Mouse (Mus musculus): ENCODE results near the gene Olfr424. TPM values are rescaled to one million over a fixed set of nuclear protein-coding genes. Genes with fewer than 3 reads are reported as not detected.

The Olfr424 gene
- not detected for total RNA-seq (2021)
- long read RNA-seq, experiment 1: 0 reads
- long read RNA-seq, experiment 2: 0 reads

DNA sequence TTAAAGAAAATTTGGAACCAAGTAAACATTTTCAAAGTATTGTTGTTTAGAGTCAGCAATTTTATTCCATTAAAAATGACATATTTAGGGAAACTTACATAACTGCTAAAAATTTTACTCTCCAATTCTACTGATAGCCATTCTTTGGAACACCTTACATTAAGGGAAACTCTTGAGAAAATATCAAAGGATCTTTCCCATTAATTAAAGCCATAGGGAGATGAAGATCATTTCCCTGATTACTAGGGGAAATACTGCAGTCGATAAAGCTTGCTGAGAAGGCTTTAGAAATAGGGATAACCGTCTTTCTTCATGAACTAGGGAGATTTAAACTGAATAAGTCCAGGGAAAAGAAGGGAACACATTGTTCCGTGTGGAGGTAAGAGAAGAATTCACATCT is at the start of gene Olfr424:
TSS of gene Olfr424 (plus strand) at position 301 of the 400 bp plus-strand sequence.
- DNase-seq (ENCODE audit: low spot score in 2 of 2): no peak

DNA sequence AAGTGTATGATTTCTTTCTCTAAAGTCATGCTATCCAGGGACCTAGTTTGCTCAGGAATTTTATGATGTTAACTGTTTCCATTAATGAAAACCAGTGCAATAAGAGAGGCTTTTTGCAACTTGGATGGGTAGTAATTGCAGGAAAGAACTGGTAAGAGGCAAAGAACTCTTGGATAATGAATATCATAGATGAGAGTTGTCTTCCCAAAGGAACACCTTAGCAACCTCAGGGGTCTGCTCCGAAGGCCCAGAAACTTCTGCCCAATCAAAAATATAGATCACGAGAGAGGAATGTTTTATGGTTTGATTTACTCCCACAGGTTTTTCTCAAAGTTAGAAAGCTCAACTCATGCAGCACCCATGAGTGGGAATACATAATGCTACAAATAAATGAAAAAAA is 47.3 kb upstream of the Olfr424 start, which contains the start of gene Olfr429:
TSS of gene Olfr429 (plus strand) at position 301 of the 400 bp plus-strand sequence.
- DNase-seq (ENCODE audit: low spot score in 2 of 2): no peak

DNA sequence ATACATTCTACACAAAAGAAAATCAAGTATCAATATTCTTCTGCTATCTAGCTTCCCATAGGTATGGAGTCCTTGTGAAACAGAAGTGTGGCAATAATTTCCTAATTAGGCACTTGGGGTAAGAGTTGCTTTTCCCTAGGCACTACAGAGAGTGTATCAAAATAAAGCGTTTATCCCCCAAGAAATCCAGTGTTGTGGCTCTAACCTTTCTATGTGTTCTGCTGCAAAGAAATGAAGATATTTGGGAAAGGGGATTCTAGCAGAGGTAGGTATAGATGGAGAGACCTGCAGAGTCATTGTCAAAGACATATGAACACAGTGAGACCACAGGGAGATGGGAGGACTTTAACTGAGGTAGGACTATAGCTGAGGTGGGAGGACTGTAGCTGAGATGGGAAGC is 34.7 kb upstream of the Olfr424 start, which contains the start of gene Olfr427:
TSS of gene Olfr427 (plus strand) at position 301 of the 400 bp plus-strand sequence.
- no peak for DNase-seq (ENCODE audit: low spot score in 2 of 2)

DNA sequence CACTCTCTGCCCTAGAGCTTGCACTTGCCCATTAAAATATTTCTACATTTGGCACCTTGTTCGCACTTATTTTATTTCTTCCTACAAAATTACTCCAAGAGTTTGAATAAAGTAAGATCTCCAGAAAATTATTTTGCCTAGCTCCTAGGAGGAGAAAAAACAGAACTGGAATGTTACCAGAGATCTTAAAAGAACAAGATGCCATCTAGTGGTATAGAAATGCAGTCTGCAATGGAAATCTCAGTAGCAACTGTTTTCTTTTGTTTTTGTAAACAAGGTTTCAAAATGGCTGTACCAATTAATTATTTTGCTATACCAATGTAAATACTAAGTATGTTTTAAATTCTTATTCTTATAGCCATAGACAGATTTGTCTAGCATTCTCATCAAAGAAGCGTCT is 27.6 kb upstream of the Olfr424 start:
- no peak for DNase-seq (ENCODE audit: low spot score in 2 of 2)

DNA sequence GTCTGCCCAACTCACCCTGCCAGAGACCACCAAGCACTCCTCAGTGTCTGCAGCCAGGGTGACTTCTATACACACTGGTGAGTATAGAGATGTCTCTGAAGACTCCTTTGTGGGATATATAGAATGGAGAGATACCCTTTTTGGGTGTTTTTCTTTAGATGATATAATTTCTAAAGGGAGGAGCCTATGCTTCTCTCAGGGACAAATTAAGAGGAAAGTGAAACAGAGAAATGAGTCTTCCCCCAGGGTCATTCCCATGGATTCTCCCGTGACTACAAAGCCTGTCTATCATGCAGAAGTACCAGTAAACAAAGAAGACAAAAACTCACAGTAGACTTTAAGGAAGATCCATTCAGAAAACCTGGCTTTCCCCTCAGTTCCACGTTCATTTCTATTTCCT is 10.3 kb upstream of the Olfr424 start, which contains the start of gene Olfr231:
TSS of gene Olfr231 (minus strand) at position 101 of the 400 bp plus-strand sequence.
- no peak for DNase-seq (ENCODE audit: low spot score in 2 of 2)

DNA sequence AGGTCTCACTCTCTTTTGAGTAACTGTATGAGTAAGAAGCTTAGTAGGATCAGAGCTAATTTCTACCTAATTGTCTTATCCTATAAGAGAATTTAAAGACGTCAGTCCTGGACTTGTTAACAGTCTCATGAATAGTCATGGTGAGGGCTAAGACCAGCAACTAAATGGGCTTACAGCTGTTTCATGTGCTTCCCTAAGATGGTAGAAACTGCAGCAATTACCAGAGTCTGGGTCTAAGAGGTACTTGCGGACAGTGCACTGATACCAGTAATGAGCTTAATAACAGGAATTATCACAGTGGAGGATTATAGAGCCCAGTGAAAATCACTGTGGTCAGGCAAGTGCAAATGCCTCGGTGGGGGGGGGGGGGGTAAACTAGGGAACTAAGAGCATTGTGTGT is 682 bp downstream of the Olfr424 start:
- no peak for DNase-seq (ENCODE audit: low spot score in 2 of 2)

DNA sequence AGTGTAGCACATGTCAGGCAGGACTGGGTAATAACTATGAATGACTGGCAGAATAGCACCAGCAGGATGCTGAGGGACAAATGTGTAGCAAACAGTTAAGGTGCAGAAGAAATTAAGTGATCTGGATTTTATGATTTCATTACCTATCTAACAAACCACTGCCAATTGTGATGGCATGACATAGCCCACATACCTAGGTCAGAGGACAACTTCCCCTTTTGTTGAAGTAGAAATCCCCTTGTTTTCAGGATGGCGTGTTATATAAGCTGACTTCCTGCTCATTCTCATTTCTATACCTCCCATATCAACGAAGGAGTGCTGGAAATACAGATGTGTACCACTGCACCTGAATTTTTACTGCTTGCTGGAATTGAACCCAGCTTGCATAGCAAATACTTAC is 10.1 kb downstream of the Olfr424 start:
- no peak for DNase-seq (ENCODE audit: low spot score in 2 of 2)

DNA sequence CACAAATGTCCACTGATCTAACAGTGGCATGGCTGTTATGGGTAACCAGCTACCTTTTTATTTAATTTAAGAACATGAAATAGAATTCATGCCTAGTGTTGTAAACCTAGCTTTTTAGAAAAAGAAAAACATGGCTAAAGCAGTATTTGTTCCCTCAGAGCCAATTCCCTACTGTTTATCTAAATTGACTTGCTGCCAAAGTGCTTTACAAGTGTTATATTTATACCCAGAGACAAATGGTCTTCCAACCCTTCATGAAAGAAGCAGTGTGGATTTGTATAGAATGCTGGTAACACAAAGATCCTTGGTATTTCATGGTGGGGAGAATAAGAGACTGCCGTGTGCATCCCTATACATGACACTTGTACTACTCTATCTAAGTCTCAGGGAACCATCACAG is 15.4 kb downstream of the Olfr424 start:
- no peak for DNase-seq (ENCODE audit: low spot score in 2 of 2)

DNA sequence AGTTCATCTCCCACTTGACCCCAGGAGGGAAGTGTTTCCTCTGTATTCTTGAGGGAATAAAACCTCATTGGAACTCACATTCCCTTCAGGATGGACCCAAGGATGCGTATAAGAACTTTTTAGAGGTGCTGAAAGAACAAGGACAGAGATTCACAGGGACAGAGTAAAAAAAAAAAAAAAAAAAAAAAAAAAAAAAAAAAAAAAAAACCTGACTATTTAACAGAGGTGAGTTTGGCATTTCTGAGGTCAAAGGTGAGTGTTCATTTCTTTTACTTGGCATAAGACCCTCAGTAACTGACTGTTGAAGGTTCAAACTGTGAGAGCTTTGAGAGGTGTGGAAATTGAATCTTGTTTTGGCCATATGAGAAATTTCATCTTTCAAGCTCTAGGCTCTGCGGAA is 18.0 kb downstream of the Olfr424 start:
- no peak for DNase-seq (ENCODE audit: low spot score in 2 of 2)

DNA sequence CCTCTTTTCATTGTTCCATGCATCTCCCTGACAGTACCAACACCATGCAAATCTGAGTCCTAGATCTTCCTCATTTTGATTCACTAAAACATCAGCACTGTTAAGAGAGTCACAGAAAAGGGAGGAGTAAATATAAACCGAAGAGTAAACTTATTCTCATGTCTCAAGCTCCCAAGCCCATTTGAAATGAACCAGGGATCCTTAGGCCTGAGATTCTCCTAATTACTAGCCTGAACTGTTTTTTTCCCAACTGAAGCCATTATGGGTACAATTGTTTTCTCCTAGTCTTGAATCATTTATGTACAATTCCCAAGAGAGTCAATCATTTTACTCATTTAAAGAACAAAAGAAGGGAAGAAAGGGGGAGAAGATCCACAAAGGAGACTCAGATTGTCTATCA is 24.0 kb downstream of the Olfr424 start, which contains the start of gene Olfr420:
TSS of gene Olfr420 (plus strand) at position 301 of the 400 bp plus-strand sequence.
- no peak for DNase-seq (ENCODE audit: low spot score in 2 of 2)

DNA sequence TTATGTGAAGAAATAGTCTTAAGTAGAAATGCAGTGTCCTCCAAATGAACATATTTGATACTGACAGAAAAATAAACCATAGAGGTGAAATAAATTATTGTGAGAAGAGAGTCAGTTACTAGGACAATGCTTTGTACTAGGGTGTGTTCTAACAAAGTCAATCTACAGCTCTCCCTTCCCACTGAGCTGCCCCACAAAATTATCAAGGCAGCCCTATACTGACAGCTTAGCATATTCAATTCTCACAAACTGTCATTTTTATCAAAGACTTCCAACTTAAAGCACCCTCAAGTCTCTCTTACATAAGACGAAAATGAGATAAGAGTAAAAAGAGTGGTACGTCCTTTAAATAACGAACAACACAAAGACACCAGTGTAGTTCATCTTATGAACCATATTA is 26.3 kb downstream of the Olfr424 start:
- DNase-seq (ENCODE audit: low spot score in 2 of 2): no peak

DNA sequence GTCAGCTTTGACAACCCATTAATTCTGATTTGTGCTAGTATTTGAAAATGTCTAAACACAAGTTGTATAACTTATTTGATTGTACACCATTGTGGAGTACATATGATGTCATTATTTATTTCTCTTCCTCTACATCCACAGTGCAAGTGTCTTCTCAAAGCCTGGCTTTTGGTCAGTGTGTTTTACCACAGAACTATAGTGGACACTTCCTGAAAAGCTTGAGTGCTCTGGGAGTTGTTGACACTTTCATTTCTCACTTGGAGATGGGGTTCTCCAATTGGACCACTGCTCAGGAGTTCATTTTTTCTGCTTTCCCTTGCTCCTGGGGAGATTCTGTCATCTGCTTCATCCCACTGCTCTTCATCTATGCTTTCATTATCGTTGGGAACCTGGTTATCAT is 27.2 kb downstream of the Olfr424 start:
- DNase-seq (ENCODE audit: low spot score in 2 of 2): no peak

DNA sequence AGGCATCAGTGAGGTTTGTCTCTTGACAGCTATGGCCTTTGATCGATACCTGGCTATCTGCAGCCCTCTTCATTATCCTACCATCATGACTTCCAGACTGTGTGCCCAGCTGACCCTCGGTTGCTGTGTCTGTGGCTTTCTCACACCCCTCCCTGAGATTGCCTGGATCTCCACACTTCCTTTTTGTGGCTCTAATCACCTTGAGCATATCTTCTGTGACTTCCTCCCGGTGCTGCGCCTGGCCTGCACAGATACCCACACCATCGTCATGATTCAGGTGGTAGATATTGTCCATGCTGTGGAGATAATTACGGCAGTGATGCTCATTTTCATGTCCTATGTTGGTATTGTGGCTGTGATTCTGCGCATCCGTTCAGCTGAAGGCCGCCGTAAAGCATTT is 27.8 kb downstream of the Olfr424 start:
- DNase-seq (ENCODE audit: low spot score in 2 of 2): no peak

DNA sequence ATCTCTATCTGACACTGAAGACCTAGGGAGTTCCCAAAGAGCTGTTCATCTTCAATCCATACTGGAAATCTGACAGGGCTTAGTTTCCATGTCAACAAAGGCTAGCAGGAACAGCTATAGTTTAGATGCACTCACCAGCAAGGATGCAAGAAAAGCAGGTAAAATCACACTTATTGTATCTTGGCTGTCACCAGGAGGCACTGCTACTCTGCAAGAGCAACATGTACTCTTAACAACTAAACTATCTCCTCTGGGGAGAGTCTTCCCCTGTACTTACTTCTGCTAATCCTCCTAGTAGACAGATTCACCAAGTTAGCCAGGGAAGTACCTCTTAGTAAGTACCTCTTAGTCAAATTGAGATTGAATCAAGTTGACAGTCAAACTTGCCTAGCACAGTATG is 37.7 kb downstream of the Olfr424 start:
- DNase-seq (ENCODE audit: low spot score in 2 of 2): no peak

DNA sequence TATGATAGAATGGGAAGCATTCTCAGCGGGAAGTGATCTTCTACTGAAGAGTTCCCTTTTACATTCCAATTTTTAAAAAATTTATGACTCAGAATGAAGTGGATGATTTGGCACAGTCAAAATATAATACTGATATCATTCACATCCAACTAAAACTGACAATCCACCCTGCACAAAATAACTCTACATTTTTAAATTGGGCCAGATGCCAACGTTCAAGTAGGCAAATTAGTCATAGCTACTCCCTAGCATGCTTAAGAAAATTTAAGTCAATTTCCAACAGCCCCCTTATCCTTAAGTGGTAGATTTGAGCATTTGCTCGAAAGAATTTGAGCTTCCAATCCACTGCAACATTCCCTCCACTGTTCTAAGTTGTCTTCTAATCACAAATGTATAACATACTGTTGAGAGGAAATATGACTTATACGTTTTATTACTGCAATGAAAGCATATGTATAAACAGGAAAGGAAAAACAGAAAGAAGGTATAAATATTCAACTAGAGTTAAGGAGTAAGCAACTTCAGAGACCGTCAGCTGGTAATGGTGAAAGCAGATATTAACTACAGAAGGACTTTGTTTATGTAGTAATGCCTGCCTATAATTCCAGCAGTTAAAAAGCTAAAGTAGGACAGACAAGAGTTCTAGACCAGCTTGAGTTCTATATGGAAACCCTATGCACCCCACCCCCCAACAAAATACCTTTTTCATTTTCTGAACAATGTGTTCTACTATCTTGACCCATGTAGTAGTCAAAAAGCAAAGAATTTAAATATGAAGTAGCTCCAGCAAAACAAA is 39.6 kb downstream of the Olfr424 start:
- DNase-seq (ENCODE audit: low spot score in 2 of 2): no peak

DNA sequence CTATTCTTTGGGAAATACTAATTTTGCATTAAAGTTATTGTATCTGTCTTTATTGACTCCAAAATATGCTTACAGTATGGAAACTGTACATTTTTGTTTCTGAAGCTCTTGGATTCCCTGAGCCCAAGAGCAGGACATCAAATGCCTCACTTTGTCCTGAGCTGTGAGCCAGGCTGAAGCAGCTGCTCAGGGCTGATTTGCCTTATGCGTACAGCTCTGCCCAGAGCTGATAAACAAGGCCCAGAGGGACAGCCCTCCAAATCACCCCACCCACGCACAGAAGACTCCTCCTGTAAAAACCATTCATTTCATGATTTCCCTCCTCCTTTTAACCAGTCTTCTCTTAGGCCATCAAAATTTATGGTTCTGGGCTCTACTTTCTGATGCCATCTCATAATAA is 40.2 kb downstream of the Olfr424 start:
- DNase-seq (ENCODE audit: low spot score in 2 of 2): no peak

DNA sequence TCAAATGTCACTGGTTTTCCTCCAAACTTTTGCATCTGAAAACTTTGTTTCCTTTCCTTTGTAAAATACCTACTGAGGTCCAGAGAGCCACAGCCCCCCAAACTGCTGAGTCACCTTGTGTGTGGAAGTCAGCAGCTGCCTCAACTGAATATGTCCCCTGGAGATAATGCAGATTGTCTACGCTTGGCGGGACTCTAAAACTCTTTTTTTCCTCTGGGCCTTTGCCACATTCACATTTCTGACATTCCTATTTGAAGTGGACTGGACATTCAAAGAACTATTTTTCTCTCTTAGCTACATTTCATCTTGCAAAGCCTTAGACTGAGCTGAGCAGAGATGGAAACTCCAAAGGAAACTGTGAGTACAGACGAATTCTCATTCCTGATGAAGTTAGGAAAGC is 41.3 kb downstream of the Olfr424 start, which contains the start of gene Spta1:
TSS of gene Spta1 (plus strand) at position 172 of the 400 bp plus-strand sequence.
- DNase-seq (ENCODE audit: low spot score in 2 of 2): no peak

Other genes starting within 250 kb of the Olfr424 start
- gene Ifi211, start 218.5 kb upstream of the Olfr424 start, total RNA-seq (2021): not detected
- 1 to 10 TPM in 1 of 2 experiments, under 1 TPM in 1; 0.86 to 1.6 TPM for gene Mndal, start 189.0 kb upstream of the Olfr424 start, total RNA-seq (2021)
- gene Ifi203, start 188.8 kb upstream of the Olfr424 start, total RNA-seq (2021): under 1 TPM; 0.53 to 0.59 TPM
- gene Ifi202b, start 148.8 kb upstream of the Olfr424 start, total RNA-seq (2021): not detected
- not detected for gene Ifi205, start 99.7 kb upstream of the Olfr424 start, total RNA-seq (2021)
- not detected for gene Olfr433, start 90.8 kb upstream of the Olfr424 start, total RNA-seq (2021)
- not detected for gene Olfr432, start 82.3 kb upstream of the Olfr424 start, total RNA-seq (2021)
- not detected for gene Olfr430, start 64.9 kb upstream of the Olfr424 start, total RNA-seq (2021)
- not detected for gene Olfr429, start 47.2 kb upstream of the Olfr424 start, total RNA-seq (2021)
- not detected for gene Olfr427, start 34.6 kb upstream of the Olfr424 start, total RNA-seq (2021)
- not detected for gene Olfr231, start 10.4 kb upstream of the Olfr424 start, total RNA-seq (2021)
- not detected for gene Olfr420, start 24.1 kb downstream of the Olfr424 start, total RNA-seq (2021)
- under 1 TPM; 0.05 to 0.07 TPM for gene Spta1, start 41.3 kb downstream of the Olfr424 start, total RNA-seq (2021)
- not detected for gene Olfr419, start 120.5 kb downstream of the Olfr424 start, total RNA-seq (2021)
- gene Mptx1, start 199.0 kb downstream of the Olfr424 start, total RNA-seq (2021): not detected
- gene Olfr417, start 233.6 kb downstream of the Olfr424 start, total RNA-seq (2021): not detected

All from left cerebral cortex, adult 18-20 months (tissue).